Mouse (Mus musculus) heart, embryonic 16.5 days (tissue): ENCODE results near the gene Lenep. TPM values are rescaled to one million over a fixed set of nuclear protein-coding genes. Genes with fewer than 3 reads are reported as not detected.

Source experiments
- ATAC-seq: fragments of 200-750 bp; cut with Nextera tagmentation; replicated peaks from 2 replicates; pipeline ENCODE4 v1.8.0; 2017; ENCODE audit warnings: moderate number of reproducible peaks; ENCODE audit not compliant: insufficient read depth, low FRiP score; ENCODE audit errors: extremely low read depth
- H3K27ac ChIP-seq: fragments of 300-500 bp; sonication (generic); 2 replicates; pipeline ENCODE4 v1.5.1; 2014; ENCODE audit warnings: mild to moderate bottlenecking, low read length, control low read depth, moderate library complexity
- H3K27me3 ChIP-seq: fragments of 300-500 bp; sonication (generic); 2 replicates; pipeline ENCODE4 v1.6.1; 2014; ENCODE audit warnings: low read length, mixed read lengths; ENCODE audit not compliant: control insufficient read depth, insufficient read depth
- H3K36me3 ChIP-seq: fragments of 300-500 bp; sonication (generic); 2 replicates; pipeline ENCODE4 v1.6.1; 2014; ENCODE audit not compliant: control insufficient read depth, insufficient read depth
- H3K4me1 ChIP-seq: fragments of 300-500 bp; sonication (generic); 2 replicates; pipeline ENCODE4 v1.6.1; 2014; ENCODE audit warnings: low read length, mixed read lengths; ENCODE audit not compliant: control insufficient read depth, insufficient read depth
- H3K4me2 ChIP-seq: fragments of 300-500 bp; sonication (generic); 2 replicates; pipeline ENCODE4 v1.6.1; 2014; ENCODE audit warnings: low read depth, mild to moderate bottlenecking, control low read depth, low read length
- H3K4me3 ChIP-seq: fragments of 300-500 bp; sonication (generic); 2 replicates; pipeline ENCODE4 v1.5.1; 2014; ENCODE audit warnings: mild to moderate bottlenecking, control low read depth, low read length
- H3K9ac ChIP-seq: fragments of 300-500 bp; sonication (generic); 2 replicates; pipeline ENCODE4 v1.6.1; 2014; ENCODE audit warnings: low read length, control low read depth
- H3K9me3 ChIP-seq: fragments of 300-500 bp; sonication (generic); replicated peaks from 2 replicates; pipeline ENCODE4 v1.6.1; 2016; ENCODE audit warnings: low read length; ENCODE audit not compliant: control insufficient read depth
- WGBS: fragments of 180-500 bp; shearing (Covaris S2); extraction: QIAGEN DNeasy Blood & Tissue Kit; methylation state at CpG from one replicate; pipeline ENCODE4 v1.1.7; 2014; 5-methylcytosine and 5-hydroxymethylcytosine counted together
- polyA plus RNA-seq: library from polyadenylated mRNA; unstranded; fragments of >200 nt; fragmentation: Nextera tagmentation; extraction: Ambion mirVana; gene quantifications from 2 replicates; pipeline ENCODE4 v1.2.1, GENCODE M21; 2015

Gene Lenep
- polyA plus RNA-seq, 1 experiment from 2014 or later: not detected

- H3K27me3 ChIP-seq: no peaks in the 10 kb centered on the region
- under 1% methylated on average over 44 of the region's 44 CpGs for WGBS
- peaks cover 18% of the 10 kb centered on the region for H3K4me1 ChIP-seq
- H3K4me2 ChIP-seq: peak overlapping the region; percentile 90
- no peaks in the 10 kb centered on the region for H3K36me3 ChIP-seq
- H3K27ac ChIP-seq: peak overlapping the region; percentile 97
- H3K9ac ChIP-seq: peak overlapping the region; percentile 74
- no peak for ATAC-seq
- H3K9me3 ChIP-seq: no peaks in the 10 kb centered on the region
- peak overlapping the region; percentile 77 for H3K4me3 ChIP-seq
Measured at GRCm38 (mm10) chr3:89395806-89396653, 6.6 kb downstream of the Lenep start.

GRCm38 (mm10) chr3:89395419-89395805 is 7.2 kb downstream of the Lenep start:
- Histone ChIP-seq H3K9ac (peak overlapping the region; percentile 78), H3K27me3 (no peaks in the 10 kb centered on the region), H3K36me3 (no peaks in the 10 kb centered on the region), H3K4me1 (peaks cover 24% of the 10 kb centered on the region), H3K27ac (peak overlapping the region; percentile 97), H3K9me3 (no peaks in the 10 kb centered on the region), H3K4me3 (peak overlapping the region; percentile 77), H3K4me2 (peak overlapping the region; percentile 90)
- no peak for ATAC-seq
- 5% methylated on average over 10 of the region's 10 CpGs for WGBS

GRCm38 (mm10) chr3:89394894-89395256 is 7.7 kb downstream of the Lenep start:
- peak overlapping the region; percentile 90 for H3K4me2 ChIP-seq
- H3K27ac ChIP-seq: peak overlapping the region; percentile 97
- H3K27me3 ChIP-seq: no peaks in the 10 kb centered on the region
- no peaks in the 10 kb centered on the region for H3K9me3 ChIP-seq
- WGBS: under 1% methylated on average over 11 of the region's 12 CpGs
- ATAC-seq: peak; percentile 6
- H3K4me3 ChIP-seq: peak overlapping the region; percentile 77
- H3K9ac ChIP-seq: peak overlapping the region; percentile 78
- peaks cover 28% of the 10 kb centered on the region for H3K4me1 ChIP-seq
- no peaks in the 10 kb centered on the region for H3K36me3 ChIP-seq

GRCm38 (mm10) chr3:89394006-89394893 is 8.3 kb downstream of the Lenep start, which contains the start of gene Zbtb7b:
Gene Zbtb7b, minus strand, starts transcription at chr3:89394776.
- under 1% methylated on average over 40 of the region's 42 CpGs for WGBS
- H3K4me1 ChIP-seq: peaks cover 28% of the 10 kb centered on the region
- peak within 1 kb of the TSS; percentile 90 for H3K4me2 ChIP-seq
- ATAC-seq: peak; percentile 61
- H3K27ac ChIP-seq: peak within 1 kb of the TSS; percentile 97
- H3K9me3 ChIP-seq: no peaks in the 10 kb centered on the region
- H3K4me3 ChIP-seq: peak within 1 kb of the TSS; percentile 77
- H3K27me3 ChIP-seq: no peaks in the 10 kb centered on the region
- H3K36me3 ChIP-seq: no peaks in the 10 kb centered on the region
- peak within 1 kb of the TSS; percentile 78 for H3K9ac ChIP-seq

GRCm38 (mm10) chr3:89393605-89394004 is 9.0 kb downstream of the Lenep start:
- Histone ChIP-seq H3K9ac (peak overlapping the region; percentile 88), H3K4me1 (peaks cover 28% of the 10 kb centered on the region), H3K36me3 (no peaks in the 10 kb centered on the region), H3K27me3 (no peaks in the 10 kb centered on the region), H3K4me3 (peak overlapping the region; percentile 77), H3K27ac (peak overlapping the region; percentile 97), H3K4me2 (peak overlapping the region; percentile 90), H3K9me3 (no peaks in the 10 kb centered on the region)
- under 1% methylated on average over 15 of the region's 15 CpGs for WGBS
- peak; percentile 93 for ATAC-seq

- Histone ChIP-seq H3K4me3 (peak overlapping the region; percentile 77), H3K36me3 (no peaks in the 10 kb centered on the region), H3K4me1 (peaks cover 28% of the 10 kb centered on the region), H3K4me2 (peak overlapping the region; percentile 90), H3K9ac (peak overlapping the region; percentile 88), H3K9me3 (no peaks in the 10 kb centered on the region), H3K27me3 (no peaks in the 10 kb centered on the region), H3K27ac (peak overlapping the region; percentile 73)
- WGBS: under 1% methylated on average over 22 of the region's 24 CpGs
- no peak for ATAC-seq
Measured at GRCm38 (mm10) chr3:89392871-89393311, 9.7 kb downstream of the Lenep start.

GRCm38 (mm10) chr3:89391663-89392511 is 10.7 kb downstream of the Lenep start:
- H3K9me3 ChIP-seq: no peaks in the 10 kb centered on the region
- no peak for ATAC-seq
- H3K4me2 ChIP-seq: peak overlapping the region; percentile 90
- no peaks in the 10 kb centered on the region for H3K36me3 ChIP-seq
- H3K4me1 ChIP-seq: peaks cover 29% of the 10 kb centered on the region
- WGBS: under 1% methylated on average over 55 of the region's 56 CpGs
- H3K9ac ChIP-seq: peak overlapping the region; percentile 88
- H3K4me3 ChIP-seq: peak overlapping the region; percentile 77
- no peaks in the 10 kb centered on the region for H3K27me3 ChIP-seq
- H3K27ac ChIP-seq: peak overlapping the region; percentile 73
